Mouse (Mus musculus) G1E (cell line): ENCODE results near the gene Ddx59. TPM values are rescaled to one million over a fixed set of nuclear protein-coding genes. Genes with fewer than 3 reads are reported as not detected.

Experiments used
- ATAC-seq: 2 replicates; pipeline ENCODE4 v1.8.0; 2016; ENCODE audit warnings: mild to moderate bottlenecking; ENCODE audit not compliant: insufficient number of reproducible peaks, poor library complexity, low FRiP score, severe bottlenecking; ENCODE audit errors: extremely low read depth
- DNase-seq: peaks from one replicate; pipeline ENCODE4 v3.0.0; 2012; ENCODE audit warnings: low spot score
- H3K27me3 ChIP-seq: 2 replicates; pipeline ENCODE4 v1.6.1; 2012; ENCODE audit warnings: mild to moderate bottlenecking, low read length, inconsistent platforms; ENCODE audit not compliant: insufficient read depth
- H3K36me3 ChIP-seq: replicated peaks from 2 replicates; pipeline ENCODE3; 2012; ENCODE audit warnings: mild to moderate bottlenecking, inconsistent platforms
- H3K4me1 ChIP-seq: 2 replicates; pipeline ENCODE4 v1.6.1; 2012; ENCODE audit warnings: low read depth, low read length, inconsistent platforms, mixed read lengths; ENCODE audit not compliant: insufficient read depth
- H3K4me3 ChIP-seq: 2 replicates; pipeline ENCODE4 v1.5.1; 2012; ENCODE audit warnings: low read depth, mild to moderate bottlenecking, inconsistent platforms, low read length, moderate library complexity, mixed read lengths
- H3K9me3 ChIP-seq: replicated peaks from 2 replicates; pipeline ENCODE4 v1.6.1; 2012; ENCODE audit warnings: inconsistent platforms
- CTCF ChIP-seq: IDR thresholded peaks from 2 replicates; pipeline ENCODE4 v1.5.1; 2012; ENCODE audit warnings: low read depth, low read length, inconsistent platforms, mixed read lengths
- GATA1 ChIP-seq: IDR thresholded peaks from 2 replicates; pipeline ENCODE4 v1.6.1; 2012; ENCODE audit warnings: borderline replicate concordance, low read length, inconsistent platforms, mixed read lengths
- GATA2 ChIP-seq: IDR thresholded peaks from 2 replicates; pipeline ENCODE4 v1.6.1; 2012; ENCODE audit warnings: low read depth, low read length, inconsistent platforms, borderline replicate concordance
- POLR2AphosphoS5 ChIP-seq: IDR thresholded peaks from 2 replicates; pipeline ENCODE4 v1.6.1; 2012; ENCODE audit warnings: low read depth, low read length, inconsistent platforms; ENCODE audit not compliant: insufficient replicate concordance
- TAL1 ChIP-seq: conservative IDR thresholded peaks from 2 replicates; pipeline ENCODE4 v1.6.1; 2012; ENCODE audit warnings: low read depth, low read length, inconsistent platforms, mixed read lengths
- polyA plus RNA-seq: library from polyadenylated mRNA; stranded (reverse); fragments of >175 nt; gene quantifications from 2 replicates; pipeline ENCODE4 v1.2.3, GENCODE M21; 2012
- total RNA-seq, 2 experiments: library from RNA; stranded (forward) in 1 of 2; stranded (reverse) in 1 of 2; fragments of 200-1000 nt in 1 of 2; fragments of >200 nt in 1 of 2; fragmentation: Nextera tagmentation in 1 of 2; gene quantifications; 2 replicates each; pipeline ENCODE4 v1.2.3; 2014 to 2017

Ddx59 gene
- total and polyA plus RNA-seq, 3 experiments, result 2.7 to 26.8 (median 24.3) TPM

GRCm38 (mm10) chr1:136444555-136445255, 29.6 kb downstream of the Ddx59 start:
- ATAC-seq (peak; percentile 41; the same call in 1 of the 2 replicates), DNase-seq (no peak)
- TF ChIP-seq CTCF (no peak), GATA1 (no peak)
- peaks cover 4% of the 10 kb centered on the region for H3K36me3 ChIP-seq
- no peaks in the 10 kb centered on the region for H3K9me3 ChIP-seq
- peaks cover 8% of the 10 kb centered on the region for H3K27me3 ChIP-seq
- no peak overlapping the region for H3K4me3 ChIP-seq
- peaks cover 12% of the 10 kb centered on the region for H3K4me1 ChIP-seq

GRCm38 (mm10) chr1:136446933-136447332, 31.9 kb downstream of the Ddx59 start:
- DNase-seq (no peak), ATAC-seq (no peak)
- Histone ChIP-seq H3K9me3 (no peaks in the 10 kb centered on the region), H3K36me3 (no peaks in the 10 kb centered on the region), H3K27me3 (peaks cover 8% of the 10 kb centered on the region), H3K4me1 (peaks cover 12% of the 10 kb centered on the region), H3K4me3 (no peak overlapping the region)
- TF ChIP-seq POLR2AphosphoS5, result no peak
- no peak for TF ChIP-seq TAL1
- TF ChIP-seq CTCF, result no peak
- no peak for TF ChIP-seq GATA2
- no peak for TF ChIP-seq GATA1

- no peaks in the 10 kb centered on the region for H3K9me3 ChIP-seq
- TF ChIP-seq GATA2, result no peak
- TF ChIP-seq GATA1, result no peak
- no peak for TF ChIP-seq CTCF
- TF ChIP-seq POLR2AphosphoS5, result no peak
- no peak for TF ChIP-seq TAL1
- no peak overlapping the region for H3K4me3 ChIP-seq
- H3K27me3 ChIP-seq, result peaks cover 8% of the 10 kb centered on the region
- no peaks in the 10 kb centered on the region for H3K36me3 ChIP-seq
- peaks cover 12% of the 10 kb centered on the region for H3K4me1 ChIP-seq
- ATAC-seq (no peak), DNase-seq (no peak)
Measured at GRCm38 (mm10) chr1:136447338-136447737, 32.3 kb downstream of the Ddx59 start.

GRCm38 (mm10) chr1:136449541-136449940, 34.5 kb downstream of the Ddx59 start:
- Histone ChIP-seq H3K27me3 (peaks cover 25% of the 10 kb centered on the region), H3K4me3 (no peak overlapping the region), H3K36me3 (no peaks in the 10 kb centered on the region), H3K4me1 (peaks cover 12% of the 10 kb centered on the region), H3K9me3 (no peaks in the 10 kb centered on the region)
- no peak for TF ChIP-seq GATA2
- no peak for TF ChIP-seq POLR2AphosphoS5
- no peak for TF ChIP-seq CTCF
- TF ChIP-seq TAL1, result no peak
- no peak for TF ChIP-seq GATA1
- no peak for DNase-seq
- no peak for ATAC-seq

- Histone ChIP-seq H3K4me3 (no peak overlapping the region), H3K36me3 (no peaks in the 10 kb centered on the region), H3K27me3 (peaks cover 31% of the 10 kb centered on the region), H3K9me3 (no peaks in the 10 kb centered on the region), H3K4me1 (peaks cover 10% of the 10 kb centered on the region)
- ATAC-seq, result no peak
- TF ChIP-seq CTCF, result no peak
- no peak for TF ChIP-seq TAL1
- no peak for TF ChIP-seq POLR2AphosphoS5
- no peak for TF ChIP-seq GATA1
- no peak for TF ChIP-seq GATA2
- no peak for DNase-seq
Measured at GRCm38 (mm10) chr1:136450206-136450605, 35.1 kb downstream of the Ddx59 start.

- H3K36me3 ChIP-seq, result no peaks in the 10 kb centered on the region
- H3K9me3 ChIP-seq, result no peaks in the 10 kb centered on the region
- ATAC-seq (no peak), DNase-seq (no peak)
- no peak for TF ChIP-seq GATA2
- TF ChIP-seq CTCF, result no peak
- TF ChIP-seq GATA1, result no peak
- no peak for TF ChIP-seq POLR2AphosphoS5
- no peak for TF ChIP-seq TAL1
- H3K4me3 ChIP-seq, result no peak overlapping the region
- H3K4me1 ChIP-seq, result peaks cover 9% of the 10 kb centered on the region
- H3K27me3 ChIP-seq, result peaks cover 43% of the 10 kb centered on the region
Measured at GRCm38 (mm10) chr1:136452421-136452820, 37.4 kb downstream of the Ddx59 start.
